Mouse (Mus musculus) neural tube, embryonic 15.5 days (tissue): ENCODE results near the gene Dynlt1b. TPM values are rescaled to one million over a fixed set of nuclear protein-coding genes. Genes with fewer than 3 reads are reported as not detected.
"Not testable (repeated sequence)": the region's sequence is repeated elsewhere in the genome, so short reads cannot be mapped to it uniquely, and the experiment has no call there.

Source experiments
- ATAC-seq: fragments of 200-750 bp; cut with Nextera tagmentation; 2 replicates; pipeline ENCODE4 v1.8.0; 2017; ENCODE audit warnings: mild to moderate bottlenecking, moderate TSS enrichment, moderate library complexity; ENCODE audit not compliant: low FRiP score
- H3K27ac ChIP-seq: fragments of 300-500 bp; sonication (generic); replicated peaks from 2 replicates; pipeline ENCODE4 v1.5.1; 2015; ENCODE audit warnings: mild to moderate bottlenecking, inconsistent platforms
- H3K27me3 ChIP-seq: fragments of 300-500 bp; sonication (generic); replicated peaks from 2 replicates; pipeline ENCODE4 v1.6.1; 2015; ENCODE audit warnings: inconsistent platforms
- H3K36me3 ChIP-seq: fragments of 300-500 bp; sonication (generic); 2 replicates; pipeline ENCODE4 v1.6.1; 2015; ENCODE audit warnings: inconsistent platforms
- H3K4me1 ChIP-seq: fragments of 300-500 bp; sonication (generic); 2 replicates; pipeline ENCODE4 v1.6.1; 2015; ENCODE audit warnings: inconsistent platforms
- H3K4me2 ChIP-seq: fragments of 300-500 bp; sonication (generic); 2 replicates; pipeline ENCODE4 v1.6.1; 2015; ENCODE audit warnings: inconsistent platforms, mild to moderate bottlenecking, moderate library complexity
- H3K4me3 ChIP-seq: fragments of 300-500 bp; sonication (generic); replicated peaks from 2 replicates; pipeline ENCODE4 v1.5.1; 2015; ENCODE audit warnings: mild to moderate bottlenecking, inconsistent platforms
- H3K9ac ChIP-seq: fragments of 300-500 bp; sonication (generic); replicated peaks from 2 replicates; pipeline ENCODE4 v1.6.1; 2015; ENCODE audit warnings: mild to moderate bottlenecking, inconsistent platforms
- H3K9me3 ChIP-seq: fragments of 300-500 bp; sonication (generic); replicated peaks from 2 replicates; pipeline ENCODE4 v1.6.1; 2016; ENCODE audit warnings: inconsistent platforms
- WGBS: fragments of 180-500 bp; shearing (Covaris S2); methylation state at CpG from one replicate; pipeline ENCODE4 v1.1.7; 2015; ENCODE audit warnings: mixed read lengths; 5-methylcytosine and 5-hydroxymethylcytosine counted together
- polyA plus RNA-seq: library from polyadenylated mRNA; unstranded; fragments of >200 nt; fragmentation: Nextera tagmentation; extraction: Ambion mirVana; gene quantifications from 2 replicates; pipeline ENCODE4 v1.2.1, GENCODE M21; 2015

Gene Dynlt1b
- polyA plus RNA-seq, 1 experiment from 2014 or later = 1,207 TPM

DNA sequence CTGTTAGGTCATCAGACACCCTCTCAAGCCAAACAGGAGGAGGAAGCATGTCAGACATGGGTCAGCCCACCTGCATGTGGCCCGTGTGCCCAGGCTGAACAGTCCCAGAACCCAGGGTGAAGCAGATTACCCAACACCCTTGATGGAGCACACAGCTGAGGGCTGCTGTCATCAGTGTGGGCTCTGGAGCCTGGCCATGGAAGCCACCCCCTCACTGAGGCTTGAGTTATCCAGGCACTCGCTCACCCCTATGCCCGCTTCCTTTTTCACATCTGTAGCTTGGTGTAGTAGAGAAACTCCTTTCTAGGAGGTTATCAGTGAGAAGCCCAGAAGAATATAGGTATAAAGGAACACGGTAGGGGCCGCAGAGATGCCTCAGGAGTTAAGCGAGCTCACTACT, 45.4 kb downstream of the Dynlt1b start:
- not testable (repeated sequence) for H3K4me3 ChIP-seq, H3K27me3 ChIP-seq, ATAC-seq, H3K9me3 ChIP-seq, H3K9ac ChIP-seq, H3K36me3 ChIP-seq, H3K27ac ChIP-seq
- Histone ChIP-seq H3K4me2 (peak overlapping the region; percentile 96), H3K4me1 (peaks cover 23% of the 10 kb centered on the region)
- 94% methylated on average over 6 of the region's 6 CpGs for WGBS

DNA sequence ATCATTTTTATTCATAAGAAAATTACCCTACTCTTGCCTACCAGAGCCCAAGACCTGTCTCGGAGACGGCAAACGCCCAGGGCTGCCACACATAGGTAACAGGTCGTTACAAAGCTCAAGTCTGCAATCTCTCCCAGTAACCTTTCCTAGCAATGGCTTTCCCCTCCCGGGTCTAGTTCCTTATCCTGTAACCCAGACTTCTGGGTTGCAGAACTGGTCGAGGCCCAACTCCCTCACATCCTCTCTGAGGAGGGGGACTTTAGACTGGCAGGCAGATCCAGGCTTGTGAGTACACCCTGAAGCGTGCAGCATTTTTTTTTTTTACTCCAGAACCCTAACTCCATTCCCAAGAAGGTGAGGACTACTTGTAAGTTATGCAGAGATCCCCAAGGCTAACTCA, 46.0 kb downstream of the Dynlt1b start:
- ATAC-seq, H3K36me3 ChIP-seq, H3K27ac ChIP-seq, H3K9me3 ChIP-seq, H3K27me3 ChIP-seq: not testable (repeated sequence)
- WGBS = 61% methylated on average over 7 of the region's 7 CpGs
- peak overlapping the region; percentile 74 for H3K4me3 ChIP-seq
- peak overlapping the region; percentile 96 for H3K4me2 ChIP-seq
- peak overlapping the region; percentile 3; the same call in 1 of the 2 replicates for H3K9ac ChIP-seq
- H3K4me1 ChIP-seq = peaks cover 23% of the 10 kb centered on the region

DNA sequence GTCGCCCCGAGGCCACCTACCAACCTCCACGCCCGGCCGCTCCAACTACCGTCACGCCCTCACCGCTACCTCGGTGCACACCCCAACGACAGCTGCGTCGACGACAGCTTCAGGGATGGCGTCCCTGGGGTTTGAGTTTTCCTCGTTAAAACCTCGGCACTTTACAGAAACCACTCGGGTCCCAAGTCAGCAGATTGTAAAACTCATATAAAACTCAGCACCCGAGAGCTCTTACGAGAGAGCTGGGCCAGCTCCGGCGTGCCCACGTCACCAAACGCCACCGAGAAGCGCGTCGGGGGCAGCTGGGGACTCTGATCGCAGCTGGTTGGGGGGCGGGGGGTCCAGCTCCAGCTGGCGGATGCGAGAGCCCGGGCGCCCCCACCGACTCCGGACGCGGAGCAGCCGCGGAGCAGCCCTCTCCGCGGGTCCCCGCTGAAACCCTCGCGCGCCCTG, 46.6 kb downstream of the Dynlt1b start:
- ATAC-seq = peak; percentile 70
- under 1% methylated on average over 45 of the region's 45 CpGs for WGBS
- peak overlapping the region; percentile 81 for H3K27ac ChIP-seq
- peaks cover 23% of the 10 kb centered on the region for H3K4me1 ChIP-seq
- H3K9me3 ChIP-seq, H3K36me3 ChIP-seq, H3K27me3 ChIP-seq: not testable (repeated sequence)
- peak overlapping the region; percentile 96 for H3K4me2 ChIP-seq
- H3K4me3 ChIP-seq = peak overlapping the region; percentile 74
- H3K9ac ChIP-seq = peak overlapping the region; percentile 82

DNA sequence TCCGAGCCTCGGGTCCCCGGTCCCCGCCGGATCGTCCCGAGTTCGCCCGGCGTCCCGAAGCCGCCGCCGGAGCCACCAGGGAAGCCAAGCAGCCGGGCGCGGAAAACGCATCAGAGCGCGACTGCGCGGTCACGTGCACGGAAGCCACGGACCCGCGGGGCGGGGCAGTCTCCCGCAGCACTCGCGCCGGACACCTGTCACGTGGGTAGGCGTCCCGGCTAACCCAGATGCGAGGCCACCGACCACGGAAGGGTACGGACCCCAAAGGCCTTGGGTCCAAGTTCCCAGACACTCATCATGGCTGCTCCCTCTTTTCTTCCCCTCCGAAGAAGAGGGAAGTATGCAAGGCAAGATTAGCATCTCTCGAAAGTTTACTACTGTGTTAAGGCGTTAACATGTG, 47.1 kb downstream of the Dynlt1b start:
- not testable (repeated sequence) for H3K36me3 ChIP-seq, H3K27me3 ChIP-seq, H3K9me3 ChIP-seq
- Histone ChIP-seq H3K4me1 (peaks cover 23% of the 10 kb centered on the region), H3K27ac (peak overlapping the region; percentile 81), H3K9ac (peak overlapping the region; percentile 82), H3K4me3 (peak overlapping the region; percentile 74), H3K4me2 (peak overlapping the region; percentile 96)
- under 1% methylated on average over 42 of the region's 42 CpGs for WGBS
- peak; percentile 82 for ATAC-seq

DNA sequence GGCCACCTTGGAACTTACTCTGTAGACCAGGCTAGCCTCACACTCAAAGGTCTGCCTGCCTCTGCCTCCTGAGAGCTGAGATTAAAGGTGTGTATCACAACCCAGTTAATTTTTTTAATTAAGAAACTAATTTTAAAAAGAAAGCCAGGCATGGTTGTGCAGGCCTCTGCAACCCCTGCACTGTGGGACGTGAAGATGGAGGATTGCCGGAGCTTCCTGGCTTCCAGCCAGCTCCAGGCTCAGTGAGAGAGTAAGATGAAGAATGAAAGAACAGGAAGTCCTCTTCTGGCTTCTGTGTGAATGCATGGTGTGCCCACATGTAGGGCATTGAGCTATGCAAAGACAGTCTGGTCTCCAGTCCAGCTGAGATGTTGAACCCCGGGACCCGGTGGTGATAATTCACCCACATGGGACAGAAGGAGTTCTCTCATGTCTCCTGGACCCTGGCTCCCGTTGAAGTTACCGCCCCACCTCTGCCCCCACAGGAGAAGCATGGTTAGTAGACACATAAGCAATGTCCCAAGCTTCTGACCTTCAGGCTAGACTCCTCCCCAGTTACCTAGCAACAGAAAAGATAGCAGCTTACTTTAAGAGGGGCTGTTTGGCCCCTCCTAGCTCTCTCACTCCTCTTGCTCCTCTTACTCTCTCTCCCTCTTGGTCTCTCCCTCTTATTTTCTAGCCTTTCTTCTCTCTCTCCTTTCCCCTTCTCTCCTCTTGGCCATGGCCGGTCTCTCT, 51.1 kb downstream of the Dynlt1b start:
- H3K4me2 ChIP-seq, H3K9ac ChIP-seq, H3K27ac ChIP-seq, H3K36me3 ChIP-seq, H3K4me3 ChIP-seq, ATAC-seq, H3K9me3 ChIP-seq, H3K4me1 ChIP-seq, H3K27me3 ChIP-seq: not testable (repeated sequence)
- 45% methylated on average over 4 of the region's 7 CpGs for WGBS

DNA sequence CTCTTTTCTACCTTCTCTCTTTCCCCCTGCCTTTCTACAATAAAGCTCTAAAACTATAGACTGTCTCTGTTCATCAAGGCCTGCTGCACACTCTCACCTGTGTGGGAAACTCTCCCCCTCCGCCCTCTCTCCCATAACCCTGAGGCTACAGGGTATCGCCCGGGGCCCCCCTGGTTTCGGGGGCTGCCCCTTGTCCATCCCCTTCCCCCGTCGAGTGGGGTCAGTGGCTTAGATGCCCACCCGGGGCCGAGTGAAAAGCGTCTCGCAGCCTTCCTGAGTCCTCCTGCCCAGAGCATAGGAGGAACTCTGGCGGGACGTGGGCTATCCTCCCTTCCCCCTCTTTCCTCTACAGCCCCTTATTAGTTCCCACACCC, 51.7 kb downstream of the Dynlt1b start:
- H3K9ac ChIP-seq, H3K9me3 ChIP-seq: not testable (repeated sequence)
- WGBS = 91% methylated on average over 12 of the region's 12 CpGs

GRCm38 (mm10) chr17:6482248-6482647, 52.3 kb downstream of the Dynlt1b start:
- not testable (repeated sequence) for H3K4me1 ChIP-seq, H3K36me3 ChIP-seq, H3K9me3 ChIP-seq, H3K4me2 ChIP-seq, H3K9ac ChIP-seq, ATAC-seq, H3K27me3 ChIP-seq, H3K4me3 ChIP-seq, H3K27ac ChIP-seq
- 89% methylated on average over 8 of the region's 8 CpGs for WGBS

More for the DNA sequence above, 51.7 kb downstream of the Dynlt1b start:
- not testable (repeated sequence) for H3K4me1 ChIP-seq, H3K27ac ChIP-seq, H3K27me3 ChIP-seq, ATAC-seq, H3K36me3 ChIP-seq, H3K4me2 ChIP-seq, H3K4me3 ChIP-seq

Other genes with a start within 250 kb of the Dynlt1b start
- 48.3 and 53.6 TPM in 2 replicates for gene Tmem181a, start 173.3 kb upstream of the Dynlt1b start, polyA plus RNA-seq
- 47.5 and 54.2 TPM in 2 replicates for gene Dynlt1a, start 112.6 kb upstream of the Dynlt1b start, polyA plus RNA-seq
- 63.0 and 63.2 TPM in 2 replicates for gene Dynlt1c, start 171.6 kb downstream of the Dynlt1b start, polyA plus RNA-seq
- gene Dynlt1f, start 225.8 kb downstream of the Dynlt1b start, polyA plus RNA-seq = 265 and 281 TPM in 2 replicates
- gene Sytl3, start 229.0 kb downstream of the Dynlt1b start, polyA plus RNA-seq = 1.2 and 7.0 TPM in 2 replicates